Mouse (Mus musculus): ENCODE data around the gene Phldb3.

GRCm38 (mm10) chr7:24661118-24661904, 50.7 kb downstream of the Phldb3 start:
- no peak for TF ChIP-seq POLR2A (IDR thresholded peaks at IDR 0.05; ENCODE audit: low read depth, low read length)
- no peak for TF ChIP-seq CTCF (IDR thresholded peaks at IDR 0.05; ENCODE audit: extremely low read depth, insufficient read depth, insufficient read length, insufficient replicate concordance)
